Comparison of ENCODE assay signal across 11 mouse cellular contexts in genomic region chr9:58232374-58232773, GRCm38 (mm10). TPM values are rescaled to one million over a fixed set of nuclear protein-coding genes. Genes with fewer than 3 reads are reported as not detected.
A peak's percentile ranks its signal among the peaks of the same experiment; 100 is the strongest.
DNase-seq lines count a peak whose midpoint lies in the region; ATAC-seq and TF ChIP-seq lines count a peak whose summit lies in the region.
"Had no signal": no experiment of that assay in that cellular context is flagged by ENCODE, and none has a peak within 500 bp of the region (broad histone marks: within the 10 kb centered on the region; RNA-seq: fewer than 3 reads in every experiment).

No protein-coding gene starts in this region.

- peak; percentile 37 to 70 for DNase-seq in heart, adult 18-20 months
- DNase-seq in heart, postnatal 36 days = no peak
- no peak for DNase-seq in stomach, postnatal 0 days (ENCODE audit: low spot score)
- DNase-seq in embryo, embryonic 10.5 days (ENCODE audit: low spot score) = no peak
- DNase-seq in left cerebral cortex, adult 9 months (ENCODE audit: low spot score in 2 of 2) = no peak
- DNase-seq: cerebellum, postnatal 10 days; kidney, adult 9 months had no signal

- peak overlapping the region; percentile 27; the same call in 1 of the 2 replicates for H3K27ac ChIP-seq in stomach, embryonic 14.5 days (ENCODE audit: low read length)
- H3K27ac ChIP-seq in stomach, postnatal 0 days (replicated peaks) = no peak overlapping the region
- peak overlapping the region; percentile 35 for H3K27ac ChIP-seq in limb, embryonic 15.5 days
- H3K27ac ChIP-seq in stomach, embryonic 16.5 days (ENCODE audit: low read length) = 0 out of 2 replicates have a peak overlapping the region, but pooled peaks have one; percentile 18
- H3K27ac ChIP-seq: forebrain, embryonic 12.5 days had no signal

- no peaks in the 10 kb centered on the region for H3K27me3 ChIP-seq in stomach, embryonic 14.5 days (ENCODE audit: control insufficient read depth, insufficient read depth, low read length)
- no peaks in the 10 kb centered on the region for H3K27me3 ChIP-seq in stomach, postnatal 0 days (ENCODE audit: control insufficient read depth, insufficient read depth, low read length)
- H3K27me3 ChIP-seq in limb, embryonic 15.5 days = no peaks in the 10 kb centered on the region
- no peaks in the 10 kb centered on the region for H3K27me3 ChIP-seq in stomach, embryonic 16.5 days (ENCODE audit: control insufficient read depth, insufficient read depth, low read length)
- H3K27me3 ChIP-seq: forebrain, embryonic 12.5 days had no signal

- no peak overlapping the region for H3K4me2 ChIP-seq in stomach, embryonic 14.5 days (replicated peaks; ENCODE audit: low read depth, low read length)
- H3K4me2 ChIP-seq in stomach, postnatal 0 days (replicated peaks; ENCODE audit: low read depth) = no peak overlapping the region
- H3K4me2 ChIP-seq in limb, embryonic 15.5 days = no peak overlapping the region
- no peak overlapping the region for H3K4me2 ChIP-seq in stomach, embryonic 16.5 days (ENCODE audit: low read depth, low read length)
- H3K4me2 ChIP-seq: forebrain, embryonic 12.5 days had no signal

- no peak overlapping the region for H3K9ac ChIP-seq in stomach, embryonic 14.5 days (replicated peaks; ENCODE audit: low read depth, low read length)
- H3K9ac ChIP-seq in stomach, postnatal 0 days (ENCODE audit: low read length) = no peak overlapping the region
- no peak overlapping the region for H3K9ac ChIP-seq in limb, embryonic 15.5 days
- H3K9ac ChIP-seq in stomach, embryonic 16.5 days (ENCODE audit: low read length) = no peak overlapping the region
- H3K9ac ChIP-seq: forebrain, embryonic 12.5 days had no signal

- H3K4me3 ChIP-seq in stomach, embryonic 14.5 days (ENCODE audit: low read depth, low read length) = no peak overlapping the region
- no peak overlapping the region for H3K4me3 ChIP-seq in stomach, postnatal 0 days (ENCODE audit: low read depth, low read length)
- H3K4me3 ChIP-seq in limb, embryonic 15.5 days = no peak overlapping the region
- no peak overlapping the region for H3K4me3 ChIP-seq in stomach, embryonic 16.5 days (replicated peaks; ENCODE audit: low read length)
- H3K4me3 ChIP-seq: forebrain, embryonic 12.5 days had no signal

- WGBS in stomach, embryonic 14.5 days = 62% methylated on average over 5 of the region's 5 CpGs
- WGBS in stomach, postnatal 0 days = 68% methylated on average over 5 of the region's 5 CpGs
- WGBS in limb, embryonic 15.5 days = 49% methylated on average over 5 of the region's 5 CpGs
- 69% methylated on average over 5 of the region's 5 CpGs for WGBS in stomach, embryonic 16.5 days

- intact Hi-C loops in heart, postnatal 36 days (cut with DNase I) = no loop called here

- TF ChIP-seq EP300 in stomach, postnatal 0 days (optimal IDR thresholded peaks at IDR 0.05) = no peak

- no peak for ATAC-seq in stomach, embryonic 14.5 days (ENCODE audit: insufficient number of reproducible peaks, insufficient read depth, low FRiP score, low read depth)
- ATAC-seq in stomach, postnatal 0 days (ENCODE audit: low FRiP score, low TSS enrichment) = no peak
- ATAC-seq in limb, embryonic 15.5 days (ENCODE audit: insufficient number of reproducible peaks, low FRiP score, low TSS enrichment, low read depth) = no peak
- ATAC-seq in stomach, embryonic 16.5 days (ENCODE audit: insufficient read depth, low FRiP score) = no peak

- H3K9me3 ChIP-seq in stomach, embryonic 14.5 days (ENCODE audit: control insufficient read depth, low read depth, low read length) = no peaks in the 10 kb centered on the region
- H3K9me3 ChIP-seq in stomach, postnatal 0 days (ENCODE audit: control insufficient read depth, low read length) = no peaks in the 10 kb centered on the region
- H3K9me3 ChIP-seq in limb, embryonic 15.5 days = no peaks in the 10 kb centered on the region
- H3K9me3 ChIP-seq in stomach, embryonic 16.5 days (replicated peaks; ENCODE audit: control insufficient read depth, low read length) = no peaks in the 10 kb centered on the region
- H3K9me3 ChIP-seq: forebrain, embryonic 12.5 days had no signal

- no peak for TF ChIP-seq CTCF in stomach, postnatal 0 days (IDR thresholded peaks at IDR 0.05; ENCODE audit: low read depth)

- no peaks in the 10 kb centered on the region for H3K4me1 ChIP-seq in stomach, embryonic 14.5 days (ENCODE audit: control insufficient read depth, insufficient read depth, low read length)
- no peaks in the 10 kb centered on the region for H3K4me1 ChIP-seq in stomach, postnatal 0 days (replicated peaks; ENCODE audit: control insufficient read depth, insufficient read depth)
- peaks cover 15% of the 10 kb centered on the region for H3K4me1 ChIP-seq in limb, embryonic 15.5 days
- H3K4me1 ChIP-seq in stomach, embryonic 16.5 days (ENCODE audit: control insufficient read depth, insufficient read depth, low read length) = no peaks in the 10 kb centered on the region
- H3K4me1 ChIP-seq: forebrain, embryonic 12.5 days had no signal

- H3K36me3 ChIP-seq in stomach, embryonic 14.5 days (ENCODE audit: control insufficient read depth, insufficient read depth, low read length) = peaks cover 47% of the 10 kb centered on the region
- peaks cover 33% of the 10 kb centered on the region for H3K36me3 ChIP-seq in stomach, postnatal 0 days (ENCODE audit: control insufficient read depth, insufficient read depth, low read length)
- H3K36me3 ChIP-seq in limb, embryonic 15.5 days = peaks cover 70% of the 10 kb centered on the region
- H3K36me3 ChIP-seq in stomach, embryonic 16.5 days (ENCODE audit: control insufficient read depth, insufficient read depth, low read length) = peaks cover 29% of the 10 kb centered on the region; the same call in 1 of the 2 replicates

RNA-seq across cellular contexts. Expression of gene Pml, which starts 17.2 kb away (rescaled TPM):
- total RNA-seq in heart, adult 18-20 months (2021) = 1 to 10 TPM; 8.1 to 8.8 TPM
- total RNA-seq in heart, postnatal 36 days (2021) = 1 to 10 TPM; 8.3 to 9.5 TPM
- polyA plus RNA-seq in stomach, embryonic 14.5 days (2014; fragmentation: Nextera tagmentation; extraction: Ambion mirVana) = 15.0 and 17.2 TPM in 2 replicates
- 5.2 and 6.7 TPM in 2 replicates for polyA plus RNA-seq in stomach, postnatal 0 days (2015; fragmentation: Nextera tagmentation; extraction: Ambion mirVana)
- 15.7 and 16.4 TPM in 2 replicates for polyA plus RNA-seq in limb, embryonic 15.5 days (2015; fragmentation: Nextera tagmentation; extraction: Ambion mirVana)
- polyA plus RNA-seq in stomach, embryonic 16.5 days (2015; fragmentation: Nextera tagmentation; extraction: Ambion mirVana) = 17.9 and 19.0 TPM in 2 replicates

RNA-seq across cellular contexts. Expression of gene Stoml1, which starts 20.6 kb away (rescaled TPM):
- 10 to 100 TPM; 10.2 to 10.5 TPM for total RNA-seq in heart, adult 18-20 months (2021)
- 10 to 100 TPM; 10.2 to 10.4 TPM for total RNA-seq in heart, postnatal 36 days (2021)
- polyA plus RNA-seq in stomach, embryonic 14.5 days (2014; fragmentation: Nextera tagmentation; extraction: Ambion mirVana) = 27.0 and 30.3 TPM in 2 replicates
- 19.9 and 20.4 TPM in 2 replicates for polyA plus RNA-seq in stomach, postnatal 0 days (2015; fragmentation: Nextera tagmentation; extraction: Ambion mirVana)
- 34.2 and 35.5 TPM in 2 replicates for polyA plus RNA-seq in limb, embryonic 15.5 days (2015; fragmentation: Nextera tagmentation; extraction: Ambion mirVana)
- 23.7 and 26.0 TPM in 2 replicates for polyA plus RNA-seq in stomach, embryonic 16.5 days (2015; fragmentation: Nextera tagmentation; extraction: Ambion mirVana)

RNA-seq across cellular contexts. Expression of gene Islr2, which starts 28.3 kb away (rescaled TPM):
- total RNA-seq in heart, adult 18-20 months (2021) = 1 to 10 TPM in 1 of 2 experiments, under 1 TPM in 1; 0.42 to 1.7 TPM
- total RNA-seq in heart, postnatal 36 days (2021) = 1 to 10 TPM; 1.4 to 2.3 TPM
- 1.7 and 2.6 TPM in 2 replicates for polyA plus RNA-seq in stomach, embryonic 14.5 days (2014; fragmentation: Nextera tagmentation; extraction: Ambion mirVana)
- polyA plus RNA-seq in stomach, postnatal 0 days (2015; fragmentation: Nextera tagmentation; extraction: Ambion mirVana) = 0.45 and 0.69 TPM in 2 replicates
- 0.55 and 1.5 TPM in 2 replicates for polyA plus RNA-seq in limb, embryonic 15.5 days (2015; fragmentation: Nextera tagmentation; extraction: Ambion mirVana)
- 1.3 TPM in 2 replicates for polyA plus RNA-seq in stomach, embryonic 16.5 days (2015; fragmentation: Nextera tagmentation; extraction: Ambion mirVana)

RNA-seq across cellular contexts. Expression of gene Islr, which starts 28.3 kb away (rescaled TPM):
- 10 to 100 TPM; 19.2 to 19.8 TPM for total RNA-seq in heart, adult 18-20 months (2021)
- 10 to 100 TPM; 28.5 to 30.4 TPM for total RNA-seq in heart, postnatal 36 days (2021)
- polyA plus RNA-seq in stomach, embryonic 14.5 days (2014; fragmentation: Nextera tagmentation; extraction: Ambion mirVana) = 83.3 and 87.9 TPM in 2 replicates
- 46.5 and 58.7 TPM in 2 replicates for polyA plus RNA-seq in stomach, postnatal 0 days (2015; fragmentation: Nextera tagmentation; extraction: Ambion mirVana)
- 216 and 254 TPM in 2 replicates for polyA plus RNA-seq in limb, embryonic 15.5 days (2015; fragmentation: Nextera tagmentation; extraction: Ambion mirVana)
- polyA plus RNA-seq in stomach, embryonic 16.5 days (2015; fragmentation: Nextera tagmentation; extraction: Ambion mirVana) = 120 and 128 TPM in 2 replicates

Comparison
In these comparisons a context has a peak if more than half of its experiments do, and no peak if none do; other contexts are left out.
1. DNase-seq: peak in heart, adult 18-20 months (2 of 2); none in heart, postnatal 36 days (0 of 2), stomach, postnatal 0 days (single experiment), embryo, embryonic 10.5 days (single experiment) and left cerebral cortex, adult 9 months (0 of 2).